Mouse (Mus musculus) lung, adult 18-20 months (tissue): ENCODE measurements around the gene Gm7347.
"Not testable (repeated sequence)": the region's sequence is repeated elsewhere in the genome, so short reads cannot be mapped to it uniquely, and the experiment has no call there.

Source experiments
- DNase-seq, 2 experiments: peaks; one replicate each; pipeline ENCODE4 v3.0.0; 2022; ENCODE audit warnings: mixed read lengths in 2 of 2

Gm7347 gene

DNA sequence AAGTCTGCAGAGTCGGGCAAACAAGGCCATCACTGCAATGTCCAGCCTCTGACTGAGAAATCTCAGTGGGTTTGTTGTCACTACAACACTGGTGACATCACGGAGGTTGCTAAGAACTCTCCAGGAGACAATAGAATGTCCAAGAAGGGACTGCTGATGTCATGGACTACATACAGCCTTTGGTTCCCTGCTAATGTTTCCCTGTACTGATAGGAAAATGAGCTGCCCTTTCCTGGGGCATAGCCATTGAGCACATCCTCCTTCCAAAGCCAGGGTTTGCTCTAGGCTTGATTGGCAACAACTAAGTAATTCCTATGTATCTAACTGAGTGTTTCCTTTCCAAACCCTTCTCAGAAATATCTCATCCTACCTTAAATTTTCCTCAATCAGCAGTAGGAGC lies at the start of gene Gm7347:
Gene Gm7347, minus strand, starts transcription at position 101 of the 400 bp plus-strand sequence.
- DNase-seq: not testable (repeated sequence)

DNA sequence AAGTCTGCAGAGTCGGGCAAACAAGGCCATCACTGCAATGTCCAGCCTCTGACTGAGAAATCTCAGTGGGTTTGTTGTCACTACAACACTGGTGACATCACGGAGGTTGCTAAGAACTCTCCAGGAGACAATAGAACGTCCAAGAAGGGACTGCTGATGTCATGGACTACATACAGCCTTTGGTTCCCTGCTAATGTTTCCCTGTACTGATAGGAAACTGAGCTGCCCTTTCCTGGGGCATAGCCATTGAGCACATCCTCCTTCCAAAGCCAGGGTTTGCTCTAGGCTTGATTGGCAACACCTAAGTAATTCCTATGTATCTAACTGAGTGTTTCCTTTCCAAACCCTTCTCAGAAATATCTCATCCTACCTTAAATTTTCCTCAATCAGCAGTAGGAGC lies 46.9 kb upstream of the Gm7347 start, which contains the start of gene 5031410I06Rik:
Gene 5031410I06Rik, minus strand, starts transcription at position 101 of the 400 bp plus-strand sequence.
- DNase-seq: not testable (repeated sequence)

DNA sequence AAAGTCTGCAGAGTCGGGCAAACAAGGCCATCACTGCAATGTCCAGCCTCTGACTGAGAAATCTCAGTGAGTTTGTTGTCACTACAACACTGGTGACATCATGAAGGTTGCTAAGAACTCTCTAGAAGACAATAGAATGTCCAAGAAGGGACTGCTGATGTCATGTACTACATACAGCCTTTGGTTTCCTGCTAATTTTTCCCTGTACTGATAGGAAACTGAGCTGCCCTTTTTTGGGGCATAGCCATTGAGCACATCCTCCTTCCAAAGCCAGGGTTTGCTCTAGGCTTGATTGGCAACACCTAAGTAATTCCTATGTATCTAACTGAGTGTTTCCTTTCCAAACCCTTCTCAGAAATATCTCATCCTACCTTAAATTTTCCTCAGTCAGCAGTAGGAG lies 30.8 kb upstream of the Gm7347 start, which contains the start of gene Gm10471:
Gene Gm10471, minus strand, starts transcription at position 101 of the 400 bp plus-strand sequence.
- not testable (repeated sequence) for DNase-seq

DNA sequence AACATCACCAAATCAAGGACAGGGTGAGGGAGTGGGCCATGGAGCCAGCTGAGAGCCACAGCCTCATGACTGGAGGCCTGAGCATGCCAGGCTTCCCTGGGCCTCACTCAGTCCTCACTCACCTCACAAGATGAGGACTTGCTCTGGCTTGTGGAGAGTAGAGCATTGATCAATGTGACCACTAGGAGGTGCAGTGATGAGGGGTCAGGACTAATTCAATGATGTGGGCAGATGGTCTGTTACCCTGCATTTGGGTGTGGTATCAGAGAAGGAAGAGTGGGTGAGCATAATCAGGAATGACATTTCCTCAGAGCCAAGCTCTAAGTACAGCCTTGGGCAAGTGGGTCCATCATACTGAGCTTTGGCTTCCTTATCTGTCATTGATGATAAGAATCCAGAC lies 20.6 kb upstream of the Gm7347 start:
- not testable (repeated sequence) for DNase-seq

DNA sequence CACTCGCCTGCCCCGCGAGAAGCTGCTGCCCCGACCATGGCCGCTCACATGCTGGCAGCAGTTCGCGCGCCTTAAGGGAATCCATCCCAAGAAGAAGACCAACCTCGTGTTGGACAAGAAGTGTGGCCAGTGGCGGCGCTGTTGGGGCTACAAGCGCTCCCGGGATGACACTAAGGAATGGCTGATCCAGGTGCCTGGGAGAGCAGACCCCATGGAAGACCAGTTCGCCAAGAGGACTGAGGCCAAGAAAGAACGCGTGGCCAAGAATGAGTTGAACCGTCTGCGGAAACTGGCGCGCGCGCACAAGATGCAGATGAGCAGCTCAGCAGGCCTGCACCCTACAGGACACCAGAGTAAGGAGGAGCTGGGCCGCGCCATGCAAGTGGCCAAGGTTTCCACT lies 12.3 kb upstream of the Gm7347 start:
- no peak for DNase-seq

DNA sequence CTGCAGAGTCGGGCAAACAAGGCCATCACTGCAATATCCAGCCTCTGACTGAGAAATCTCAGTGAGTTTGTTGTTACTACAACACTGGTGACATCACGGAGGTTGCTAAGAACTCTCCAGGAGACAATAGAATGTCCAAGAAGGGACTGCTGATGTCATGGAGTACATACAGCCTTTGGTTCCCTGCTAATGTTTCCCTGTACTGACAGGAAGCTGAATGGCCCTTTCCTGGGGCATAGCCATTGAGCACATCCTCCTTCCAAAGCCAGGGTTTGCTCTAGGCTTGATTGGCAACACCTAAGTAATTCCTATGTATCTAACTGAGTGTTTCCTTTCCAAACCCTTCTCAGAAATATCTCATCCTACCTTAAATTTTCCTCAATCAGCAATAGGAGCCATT lies 18.9 kb downstream of the Gm7347 start, which contains the start of gene Speer4a:
Gene Speer4a, minus strand, starts transcription at position 101 of the 400 bp plus-strand sequence.
- DNase-seq: not testable (repeated sequence)

DNA sequence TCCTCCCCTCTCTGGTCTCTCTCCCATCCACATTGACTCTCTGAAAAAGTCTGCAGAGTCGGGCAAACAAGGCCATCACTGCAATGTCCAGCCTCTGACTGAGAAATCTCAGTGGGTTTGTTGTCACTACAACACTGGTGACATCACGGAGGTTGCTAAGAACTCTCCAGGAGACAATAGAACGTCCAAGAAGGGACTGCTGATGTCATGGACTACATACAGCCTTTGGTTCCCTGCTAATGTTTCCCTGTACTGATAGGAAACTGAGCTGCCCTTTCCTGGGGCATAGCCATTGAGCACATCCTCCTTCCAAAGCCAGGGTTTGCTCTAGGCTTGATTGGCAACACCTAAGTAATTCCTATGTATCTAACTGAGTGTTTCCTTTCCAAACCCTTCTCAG lies 35.6 kb downstream of the Gm7347 start, which contains the start of gene Gm5862:
Gene Gm5862, minus strand, starts transcription at position 101 of the 400 bp plus-strand sequence.
- DNase-seq: not testable (repeated sequence)

DNA sequence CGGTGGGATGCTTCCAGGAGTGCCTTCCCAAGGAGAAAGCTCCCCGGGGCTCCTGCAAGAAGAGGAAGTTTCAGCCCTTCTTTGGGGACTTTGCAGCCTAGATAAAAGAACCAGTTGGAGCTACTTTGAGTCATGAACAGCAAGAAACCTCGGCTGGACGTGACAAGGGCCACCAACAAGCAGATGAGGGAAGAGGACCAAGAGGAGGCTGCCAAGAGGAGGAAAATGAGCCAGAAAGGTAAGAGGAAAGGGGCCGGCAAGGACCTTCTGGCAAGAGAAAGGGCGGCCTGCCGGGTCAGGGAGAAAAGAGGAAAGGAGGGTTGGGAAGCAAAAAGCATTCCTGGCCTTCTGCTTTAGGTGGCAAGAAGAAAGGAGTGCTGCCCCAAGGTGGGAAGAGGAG lies 50.7 kb downstream of the Gm7347 start:
- DNase-seq: not testable (repeated sequence)

DNA sequence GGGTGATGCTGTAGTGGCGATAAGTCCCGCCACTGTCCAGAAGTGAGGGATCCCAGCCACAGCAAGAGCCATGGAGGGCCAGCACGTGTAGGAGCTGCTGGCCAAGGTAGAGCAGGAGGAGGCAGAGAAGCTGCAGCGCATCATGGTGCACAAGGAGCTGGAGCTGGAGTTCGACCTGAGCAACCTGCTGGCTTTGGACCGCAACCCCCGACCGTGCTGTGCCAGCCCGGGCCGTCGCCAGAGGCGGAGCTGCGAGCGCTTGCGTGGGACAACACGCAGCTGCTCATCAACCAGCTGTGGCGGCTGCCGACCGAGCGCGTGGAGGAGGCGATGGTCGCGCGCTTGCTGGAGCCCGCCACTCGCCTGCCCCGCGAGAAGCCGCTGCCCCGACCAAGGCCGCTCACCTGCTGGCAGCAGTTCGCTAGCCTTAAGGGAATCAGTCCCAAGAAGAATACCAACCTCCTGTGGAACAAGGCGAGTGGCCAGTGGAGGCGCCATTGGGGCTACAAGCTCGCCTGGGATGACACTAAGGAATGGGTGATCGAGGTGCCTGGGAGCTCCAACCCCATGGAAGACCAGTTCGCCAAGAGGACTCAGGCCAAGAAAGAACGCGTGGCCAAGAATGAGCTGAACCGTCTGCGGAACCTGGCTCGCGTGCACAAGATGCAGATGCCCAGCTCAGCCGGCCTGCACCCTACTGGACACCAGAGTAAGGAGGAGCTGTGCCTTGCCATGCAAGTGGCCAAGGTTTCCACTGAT lies 51.3 kb downstream of the Gm7347 start:
- not testable (repeated sequence) for DNase-seq

DNA sequence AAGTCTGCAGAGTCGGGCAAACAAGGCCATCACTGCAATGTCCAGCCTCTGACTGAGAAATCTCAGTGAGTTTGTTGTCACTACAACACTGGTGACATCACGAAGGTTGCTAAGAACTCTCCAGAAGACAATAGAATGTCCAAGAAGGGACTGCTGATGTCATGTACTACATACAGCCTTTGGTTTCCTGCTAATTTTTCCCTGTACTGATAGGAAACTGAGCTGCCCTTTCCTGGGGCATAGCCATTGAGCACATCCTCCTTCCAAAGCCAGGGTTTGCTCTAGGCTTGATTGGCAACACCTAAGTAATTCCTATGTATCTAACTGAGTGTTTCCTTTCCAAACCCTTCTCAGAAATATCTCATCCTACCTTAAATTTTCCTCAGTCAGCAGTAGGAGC lies 53.7 kb downstream of the Gm7347 start, which contains the start of gene Gm1979:
Gene Gm1979, minus strand, starts transcription at position 101 of the 400 bp plus-strand sequence.
- not testable (repeated sequence) for DNase-seq
